Mouse (Mus musculus) ES-Bruce4 (cell line): ENCODE measurements around the gene March1.

Experiments
- EP300 ChIP-seq: IDR thresholded peaks from 2 replicates; pipeline ENCODE4 v1.6.1; 2011; ENCODE audit warnings: low read depth, low read length; ENCODE audit not compliant: insufficient read depth
- POLR2A ChIP-seq: IDR thresholded peaks from one replicate; pipeline ENCODE4 v1.8.1; 2011; ENCODE audit warnings: low read length; ENCODE audit not compliant: insufficient read depth

- TF ChIP-seq POLR2A (no peak), EP300 (no peak)
Observed at GRCm38 (mm10) chr8:66444141-66444540, 826.4 kb downstream of the March1 start.
